Mouse (Mus musculus) myocyte (in vitro differentiated cells): ENCODE measurements around the gene Gm20403.
"Not testable (repeated sequence)": the region's sequence is repeated elsewhere in the genome, so short reads cannot be mapped to it uniquely, and the experiment has no call there.

Source experiments
- CEBPB ChIP-seq: IDR thresholded peaks from 2 replicates; pipeline ENCODE4 v1.6.1; 2011; ENCODE audit warnings: mild to moderate bottlenecking, moderate library complexity; ENCODE audit not compliant: poor library complexity, insufficient read depth, severe bottlenecking
- E2F4 ChIP-seq: IDR thresholded peaks from one replicate; pipeline ENCODE4 v1.6.1; 2011; ENCODE audit warnings: mild to moderate bottlenecking, control low read depth, moderate library complexity; ENCODE audit not compliant: insufficient read depth
- MAX ChIP-seq: IDR thresholded peaks from one replicate; pipeline ENCODE4 v1.6.1; 2011; ENCODE audit warnings: low read depth, mild to moderate bottlenecking, control low read depth
- MYOD1 ChIP-seq, 3 experiments: IDR thresholded peaks; one replicate each; pipeline ENCODE4 v1.6.1; 2011; ENCODE audit warnings: control low read depth in 2 of 3, low read depth in 2 of 3, mild to moderate bottlenecking in 2 of 3, moderate library complexity in 1 of 3; ENCODE audit not compliant: insufficient read length in 2 of 3, control insufficient read depth in 1 of 3
- MYOG ChIP-seq, 3 experiments: IDR thresholded peaks; one replicate each; pipeline ENCODE4 v1.6.1; 2011; ENCODE audit warnings: control low read depth in 2 of 3, low read depth in 2 of 3, mild to moderate bottlenecking in 2 of 3; ENCODE audit not compliant: insufficient read length in 2 of 3, control insufficient read depth in 1 of 3, insufficient read depth in 1 of 3
- POLR2A ChIP-seq: IDR thresholded peaks from one replicate; pipeline ENCODE4 v1.6.1; 2011; ENCODE audit warnings: low read depth, mild to moderate bottlenecking, control low read depth, moderate library complexity; ENCODE audit not compliant: insufficient read length
- POLR2AphosphoS2 ChIP-seq: IDR thresholded peaks from one replicate; pipeline ENCODE4 v1.6.1; 2011; ENCODE audit warnings: low read depth, control low read depth; ENCODE audit not compliant: insufficient read length
- REST ChIP-seq: IDR thresholded peaks from one replicate; pipeline ENCODE4 v1.6.1; 2011; ENCODE audit warnings: mild to moderate bottlenecking, control low read depth, moderate library complexity; ENCODE audit not compliant: insufficient read depth, insufficient read length
- SRF ChIP-seq: IDR thresholded peaks from one replicate; pipeline ENCODE4 v1.6.1; 2011; ENCODE audit warnings: low read depth; ENCODE audit not compliant: control insufficient read depth, insufficient read length
- TCF12 ChIP-seq: IDR thresholded peaks from one replicate; pipeline ENCODE4 v1.6.1; 2011; ENCODE audit warnings: mild to moderate bottlenecking, control low read depth; ENCODE audit not compliant: poor library complexity, insufficient read depth, severe bottlenecking
- USF1 ChIP-seq: IDR thresholded peaks from one replicate; pipeline ENCODE4 v1.6.1; 2011; ENCODE audit warnings: low read depth, mild to moderate bottlenecking, control low read depth, moderate library complexity

GRCm38 (mm10) chr12:54942586-54943157 is 43.7 kb downstream of the Gm20403 start:
- TF ChIP-seq POLR2A; USF1; TCF12; POLR2AphosphoS2; MYOG (IDR thresholded peaks at IDR 0.05; ENCODE audit: control insufficient read depth in 1 of 3, insufficient read depth in 1 of 3, insufficient read length in 2 of 3, low read depth in 2 of 3); MAX; MYOD1 (IDR thresholded peaks at IDR 0.05; ENCODE audit: control insufficient read depth in 1 of 3, insufficient read length in 2 of 3, low read depth in 2 of 3); REST; SRF; E2F4; CEBPB: not testable (repeated sequence)
